Mouse (Mus musculus) c-Kit-positive CD71-positive TER-119-positive erythroid progenitor cells, embryonic 14.5 days (primary cell): ENCODE results near the gene Grid1.

ENCODE experiments used
- DNase-seq: peaks from one replicate; pipeline ENCODE4 v3.0.0-alpha.2; 2013; ENCODE audit warnings: low spot score

Gene Grid1

DNA sequence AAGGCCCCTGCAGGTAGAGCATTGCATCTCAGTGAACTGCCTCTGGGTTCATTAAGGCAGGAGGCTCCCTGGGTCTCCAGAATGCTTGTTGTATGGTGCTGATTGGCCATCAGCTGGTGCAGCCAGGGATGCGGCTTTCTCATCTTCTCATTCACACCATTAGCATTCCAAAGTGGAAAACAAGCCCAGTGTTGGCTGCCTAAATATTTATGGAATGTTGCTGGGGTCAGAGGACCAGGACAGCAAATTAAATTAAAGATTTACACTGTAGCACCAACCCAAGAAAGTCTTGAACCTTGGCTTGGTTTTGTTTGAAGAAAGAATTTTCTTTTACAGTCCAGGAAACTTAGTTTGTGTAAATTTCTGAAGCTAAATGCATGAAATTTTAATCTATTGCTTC, 97.2 kb downstream of the Grid1 start:
- DNase-seq, result no peak

DNA sequence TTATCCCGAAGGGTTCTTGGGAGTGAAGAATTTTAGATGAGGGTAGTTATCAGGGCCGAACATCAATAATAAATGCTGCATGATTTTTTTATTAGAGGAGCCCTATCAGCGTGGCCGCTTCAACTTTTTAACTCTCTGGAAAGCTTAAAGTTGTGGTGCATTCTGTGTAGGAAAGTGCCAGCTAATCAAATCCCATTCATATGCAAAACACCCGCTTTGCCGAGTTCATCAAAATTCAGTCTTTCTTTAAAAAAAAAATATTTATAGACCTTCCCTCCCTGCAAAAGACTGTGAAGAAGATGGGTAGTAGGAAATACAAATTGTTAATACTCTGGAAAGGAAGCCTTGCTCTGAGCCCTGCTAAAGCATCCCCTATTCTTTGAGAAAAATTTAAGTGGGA, 99.3 kb downstream of the Grid1 start:
- DNase-seq, result no peak

GRCm38 (mm10) chr14:34921265-34921664, 101.4 kb downstream of the Grid1 start:
- no peak for DNase-seq

DNA sequence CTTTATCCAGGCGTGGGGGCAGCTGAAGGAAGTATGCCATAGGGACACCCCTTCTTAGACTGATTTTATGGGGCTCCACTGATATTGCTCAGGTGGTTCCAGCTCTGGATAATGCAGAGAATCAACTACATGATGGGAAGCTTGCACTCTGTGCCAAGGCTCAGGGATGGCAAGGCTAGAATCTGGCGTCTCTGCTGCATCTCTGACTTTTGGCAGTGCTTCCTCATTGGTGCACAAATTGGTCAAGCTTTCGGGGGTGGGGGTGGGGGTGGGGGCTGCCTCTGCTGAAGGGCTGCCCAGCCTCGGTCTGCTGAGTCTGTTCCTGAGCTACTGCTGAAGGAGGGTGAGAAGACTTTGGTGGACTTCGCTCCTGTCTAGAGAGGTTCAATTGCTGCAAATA, 105.1 kb downstream of the Grid1 start:
- DNase-seq, result no peak

DNA sequence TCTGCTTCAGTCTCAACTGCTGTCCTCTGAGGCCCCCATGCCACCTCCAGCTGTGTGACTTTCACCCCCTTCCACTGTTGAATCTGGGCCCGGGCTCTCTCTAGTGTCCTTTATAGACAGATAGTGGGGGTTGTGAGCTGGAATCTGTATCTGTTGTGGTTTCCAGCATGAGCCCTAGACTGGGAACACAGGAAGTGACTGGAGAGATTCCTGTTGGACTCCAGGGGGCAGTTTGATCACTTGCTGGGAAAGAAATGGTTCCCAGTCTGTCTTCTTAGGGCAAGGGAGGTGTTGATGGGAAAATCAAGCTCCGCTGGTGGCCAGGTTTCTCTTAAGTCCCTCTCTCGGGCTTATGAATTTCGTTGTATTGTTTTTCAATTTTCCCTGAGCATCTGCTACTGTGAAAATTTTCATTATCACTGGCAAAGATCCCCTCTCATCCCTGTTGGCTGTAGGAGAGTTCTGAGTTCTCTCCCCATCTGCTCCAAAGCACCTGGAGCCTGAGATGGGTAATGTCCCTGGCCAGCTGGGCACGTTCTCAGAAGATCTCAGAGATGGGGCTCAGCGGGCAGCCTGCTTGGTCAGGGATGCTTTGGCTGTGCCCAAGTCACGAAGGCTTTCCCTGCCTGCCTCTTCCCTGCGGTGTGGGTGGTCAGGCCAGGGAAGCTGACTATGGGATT, 110.3 kb downstream of the Grid1 start:
- DNase-seq, result no peak

GRCm38 (mm10) chr14:34933197-34933596, 113.3 kb downstream of the Grid1 start:
- DNase-seq, result no peak

DNA sequence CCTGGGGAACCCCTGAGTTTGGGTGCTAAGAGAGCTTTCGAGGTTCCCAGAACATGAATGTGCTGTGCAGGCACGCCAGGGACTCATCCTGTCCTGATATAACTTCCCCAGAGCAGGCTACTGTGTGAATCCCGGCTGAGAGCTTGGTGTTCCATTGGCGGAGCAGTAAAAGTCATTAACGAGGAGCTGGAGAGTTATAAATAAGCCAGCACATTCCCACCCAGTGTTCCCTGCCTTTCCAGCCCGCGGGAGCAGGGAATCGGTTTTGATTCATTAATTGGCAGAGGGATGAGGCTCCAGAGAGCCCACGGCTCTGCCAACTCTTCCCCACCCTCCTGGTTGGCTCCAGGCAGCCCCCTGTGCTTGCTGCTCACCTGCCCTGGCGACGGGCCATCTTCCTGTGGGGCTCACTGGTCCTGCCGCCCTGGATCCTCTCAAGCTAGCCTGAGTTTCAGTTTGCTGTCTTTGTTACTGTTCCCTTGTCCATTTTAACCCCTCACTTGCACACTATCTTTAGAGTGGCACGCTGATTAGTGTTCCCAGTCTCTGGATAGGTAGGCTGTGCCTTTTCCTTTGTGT, 116.4 kb downstream of the Grid1 start:
- no peak for DNase-seq

- DNase-seq, result no peak
Observed at GRCm38 (mm10) chr14:34944390-34944979, 124.6 kb downstream of the Grid1 start.

DNA sequence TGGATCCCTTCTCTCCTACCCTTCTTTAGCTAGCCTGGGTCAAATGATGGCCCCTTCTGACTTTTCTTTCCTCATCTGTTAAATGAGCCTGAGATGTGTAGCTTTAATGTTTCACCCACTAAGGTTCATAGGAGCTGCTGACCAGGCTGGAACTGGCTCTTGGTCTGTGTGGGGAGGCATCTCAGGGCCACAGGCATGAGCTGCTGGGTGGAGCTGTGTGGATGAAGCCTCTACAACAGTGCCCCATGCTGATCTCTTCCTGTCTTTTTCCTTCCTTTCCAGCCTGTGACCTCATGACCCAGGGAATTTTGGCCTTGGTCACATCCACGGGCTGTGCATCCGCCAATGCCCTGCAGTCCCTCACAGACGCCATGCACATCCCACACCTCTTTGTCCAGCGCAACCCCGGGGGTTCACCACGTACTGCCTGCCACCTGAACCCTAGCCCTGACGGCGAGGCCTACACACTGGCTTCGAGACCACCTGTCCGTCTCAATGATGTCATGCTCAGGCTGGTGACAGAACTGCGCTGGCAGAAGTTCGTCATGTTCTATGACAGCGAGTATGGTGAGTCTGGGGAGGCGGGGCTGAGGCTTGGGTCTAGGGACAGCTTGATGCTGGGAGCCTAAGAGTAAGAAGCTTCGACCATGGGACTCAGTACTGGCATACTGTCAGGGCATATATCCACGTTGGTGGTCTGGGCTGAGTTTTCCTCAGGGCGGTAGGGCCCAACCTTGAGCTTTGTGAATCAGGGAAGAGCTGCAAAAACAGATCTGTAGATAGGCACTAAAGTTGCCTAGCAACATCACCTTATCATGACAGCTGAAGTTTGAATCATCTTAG, 125.8 kb downstream of the Grid1 start:
- DNase-seq, result no peak

GRCm38 (mm10) chr14:34946314-34946583, 126.3 kb downstream of the Grid1 start:
- no peak for DNase-seq

DNA sequence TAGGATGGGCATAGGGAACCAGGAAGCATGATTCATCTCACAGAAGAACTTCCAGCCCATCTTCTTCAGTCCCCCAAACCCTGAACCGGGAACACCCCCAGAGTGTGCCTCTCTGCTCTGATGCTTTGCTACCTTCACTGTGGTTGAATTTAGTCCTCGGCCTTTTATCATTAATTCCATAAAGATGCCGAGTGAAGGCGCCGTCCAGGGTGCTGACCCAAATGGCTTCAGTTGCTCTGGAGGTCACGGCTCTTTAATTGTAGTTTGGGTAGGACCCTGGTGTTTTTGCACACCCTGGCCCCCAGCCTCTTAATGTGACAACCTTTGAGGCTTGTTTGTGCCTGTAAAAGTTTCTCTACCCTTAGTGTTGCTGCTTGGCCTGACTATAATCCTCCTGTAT, 128.3 kb downstream of the Grid1 start:
- no peak for DNase-seq

DNA sequence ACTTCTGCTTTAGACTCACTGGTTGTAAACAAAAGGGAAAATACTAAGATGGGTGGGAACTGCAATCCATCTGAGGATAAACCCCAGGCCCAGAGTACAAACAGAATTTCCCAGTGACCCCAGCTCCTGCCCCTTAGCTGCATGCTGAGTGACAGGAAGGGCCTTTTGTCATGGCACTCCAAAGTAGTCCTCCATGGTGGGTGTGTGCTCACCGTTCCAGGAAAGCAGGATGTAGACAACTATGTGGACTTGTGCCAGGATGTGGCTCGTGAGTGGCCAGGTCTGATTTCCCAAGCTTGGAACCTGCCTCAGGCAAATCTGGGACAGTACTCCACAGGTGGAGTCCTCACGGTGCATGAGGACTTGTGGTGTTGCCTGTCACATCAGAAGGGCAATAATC, 132.4 kb downstream of the Grid1 start:
- no peak for DNase-seq

DNA sequence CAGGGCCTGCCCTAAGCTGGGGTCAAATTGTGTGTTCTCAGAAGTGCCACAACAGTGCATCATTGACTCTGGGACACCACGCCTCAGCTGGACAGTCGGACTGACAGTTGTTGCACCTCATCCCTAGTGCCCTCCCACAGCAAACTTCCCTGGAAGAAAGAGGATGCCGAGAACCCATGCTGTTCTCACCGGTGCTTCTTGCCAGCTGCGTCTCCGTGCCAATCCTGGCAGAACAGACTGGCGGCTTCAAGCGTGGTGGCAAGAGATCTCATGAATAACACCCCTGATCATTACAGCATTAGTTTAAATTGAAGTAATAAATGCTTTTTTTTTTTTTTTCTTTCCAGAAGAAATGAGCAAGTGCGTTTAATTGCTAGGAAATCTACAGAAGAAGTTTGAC, 133.7 kb downstream of the Grid1 start:
- no peak for DNase-seq

DNA sequence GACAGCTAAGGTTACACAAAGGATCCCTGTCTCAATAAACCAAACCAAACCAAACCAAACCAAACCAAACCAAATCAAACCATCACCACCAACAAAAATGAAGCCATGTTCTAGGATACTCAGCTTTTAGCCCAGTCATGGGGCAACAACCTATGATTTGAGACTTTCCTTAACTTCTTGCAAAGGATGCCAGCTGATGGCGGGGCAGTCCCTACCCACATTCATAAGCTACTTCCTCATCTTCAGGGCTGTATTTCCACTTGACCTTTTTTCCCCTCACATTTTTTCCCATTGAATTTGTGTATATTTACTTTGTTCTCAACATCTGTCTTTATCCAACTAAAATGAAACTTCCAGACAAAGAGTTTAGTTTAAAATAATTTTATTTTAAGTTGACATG, 135.8 kb downstream of the Grid1 start:
- DNase-seq, result no peak

DNA sequence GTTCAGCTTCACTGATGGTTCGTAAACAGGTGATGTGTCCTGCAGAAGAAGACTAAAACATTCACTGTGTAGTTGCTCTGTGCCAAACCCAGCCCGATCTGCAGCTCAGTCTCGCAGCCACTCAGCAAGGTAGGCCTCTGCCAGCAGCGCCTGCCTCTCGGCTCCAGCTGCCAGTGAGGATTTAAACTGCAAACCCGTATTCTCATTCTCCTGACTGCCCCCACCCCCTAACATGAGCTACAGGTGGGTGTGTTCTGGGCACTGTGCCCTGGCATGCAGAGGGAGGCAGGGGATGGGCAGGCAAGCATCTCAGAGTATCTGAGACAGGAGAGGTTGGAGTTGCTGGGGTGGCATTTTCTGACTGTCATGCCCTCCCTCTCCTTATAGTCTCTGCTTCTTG, 140.3 kb downstream of the Grid1 start:
- no peak for DNase-seq

DNA sequence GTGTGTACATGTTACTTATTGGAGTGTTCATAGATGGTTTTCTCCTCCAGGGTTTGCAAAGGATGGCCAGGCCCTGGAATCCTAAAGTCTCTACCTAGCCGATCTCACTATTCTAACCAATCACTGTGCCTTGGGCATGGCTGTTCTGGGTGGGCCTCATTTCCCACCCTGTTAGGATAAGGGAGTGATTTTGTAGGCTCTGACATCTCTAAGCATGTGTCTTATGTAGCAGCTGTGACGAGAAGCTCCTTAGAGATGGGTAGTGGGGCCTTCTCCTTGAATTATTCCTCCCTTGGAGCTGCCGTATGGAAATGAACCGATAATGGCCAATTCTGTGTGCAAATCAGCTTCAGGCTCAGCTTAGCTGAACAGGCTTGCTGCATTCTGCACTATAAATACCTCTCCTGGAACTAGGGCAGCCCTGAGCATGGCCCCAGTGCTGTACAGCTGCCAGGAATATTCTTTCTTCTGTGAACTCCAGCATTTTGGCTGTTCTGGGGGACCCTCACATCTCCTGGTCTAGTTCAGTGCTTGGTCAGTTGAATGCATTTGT, 143.8 kb downstream of the Grid1 start:
- DNase-seq, result no peak

- DNase-seq, result no peak
Observed at GRCm38 (mm10) chr14:34969102-34969819, 149.4 kb downstream of the Grid1 start.

DNA sequence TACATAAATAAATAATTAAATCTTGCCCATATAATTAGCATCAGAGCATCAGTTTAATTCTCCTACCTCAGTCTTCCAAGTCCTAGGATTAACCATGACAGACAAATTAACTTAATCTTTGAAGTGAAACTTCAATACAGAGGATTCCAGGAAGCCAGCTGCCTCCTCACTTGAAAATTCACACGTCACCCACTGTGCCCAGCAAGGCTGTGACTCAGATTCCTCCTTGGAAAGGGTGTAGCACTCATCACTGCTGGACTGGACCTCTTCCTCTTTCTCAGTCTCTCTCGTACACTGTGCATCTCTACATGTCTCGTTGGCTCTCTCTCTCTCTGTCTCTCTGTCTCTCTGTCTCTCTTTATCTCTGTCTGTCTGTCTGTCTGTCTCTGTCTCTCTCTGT, 153.0 kb downstream of the Grid1 start:
- DNase-seq, result no peak

- no peak for DNase-seq
Observed at GRCm38 (mm10) chr14:34980756-34981155, 160.8 kb downstream of the Grid1 start.

DNA sequence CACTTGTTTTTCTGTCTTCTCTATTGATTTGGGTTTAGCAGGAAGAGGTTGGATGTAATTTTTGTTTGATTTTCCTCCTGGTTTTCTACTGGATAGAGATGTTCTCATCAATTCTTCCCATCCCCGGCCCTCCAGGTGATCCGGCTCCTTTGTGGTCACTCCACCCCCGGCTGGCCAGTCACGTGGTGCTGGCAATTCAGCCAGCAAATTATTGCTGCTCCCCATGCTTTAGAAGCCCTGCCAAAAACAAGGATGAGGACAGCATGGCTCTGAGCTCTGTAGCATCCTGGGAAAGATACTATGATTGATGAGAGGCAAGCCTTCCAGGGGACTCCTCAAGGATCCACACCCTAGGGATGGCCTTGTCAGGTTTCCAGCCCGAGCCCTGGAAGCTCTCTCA, 169.2 kb downstream of the Grid1 start:
- DNase-seq, result no peak

GRCm38 (mm10) chr14:35006736-35007135, 186.8 kb downstream of the Grid1 start:
- DNase-seq, result no peak

GRCm38 (mm10) chr14:35008674-35009073, 188.8 kb downstream of the Grid1 start:
- no peak for DNase-seq
